Mouse (Mus musculus) thymus, postnatal 10 days (tissue): Measurements from ENCODE around the gene 9530077C05Rik.
"Not testable (repeated sequence)": the region's sequence is repeated elsewhere in the genome, so short reads cannot be mapped to it uniquely, and the experiment has no call there.

Experiments
- DNase-seq, 2 experiments: peaks; one replicate each; pipeline ENCODE4 v3.0.0; 2021; ENCODE audit warnings: low spot score in 2 of 2

Gene 9530077C05Rik

GRCm38 (mm10) chr9:22411002-22411857 is at the start of gene 9530077C05Rik:
Gene 9530077C05Rik (plus strand): TSS chr9:22411513.
- DNase-seq = peak; percentile 95 to 96

DNA sequence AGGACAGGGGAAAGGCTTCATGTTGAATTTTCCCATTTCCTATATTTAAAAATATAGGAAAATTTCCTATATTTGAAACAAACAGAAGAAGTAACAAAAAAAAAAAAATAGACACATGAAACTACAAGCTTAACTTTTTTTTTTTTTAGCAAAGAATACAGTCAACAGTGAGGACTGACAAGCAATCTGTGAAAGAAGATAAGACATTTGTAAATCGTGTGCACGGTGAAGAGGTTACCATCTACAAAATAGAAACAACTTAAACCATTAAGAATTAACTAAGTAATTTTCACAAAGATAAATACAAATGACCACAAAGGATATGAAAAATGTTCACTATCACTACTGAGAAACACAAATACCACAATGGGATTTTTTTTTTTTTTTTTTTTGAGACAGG is 45.1 kb upstream of the 9530077C05Rik start:
- DNase-seq = no peak

- no peak for DNase-seq
Observed at GRCm38 (mm10) chr9:22366621-22367020, 44.7 kb upstream of the 9530077C05Rik start.

- DNase-seq = no peak
Observed at GRCm38 (mm10) chr9:22368030-22368429, 43.3 kb upstream of the 9530077C05Rik start.

- no peak for DNase-seq
Observed at GRCm38 (mm10) chr9:22372760-22373159, 38.6 kb upstream of the 9530077C05Rik start.

GRCm38 (mm10) chr9:22376086-22376485 is 35.2 kb upstream of the 9530077C05Rik start:
- no peak for DNase-seq

DNA sequence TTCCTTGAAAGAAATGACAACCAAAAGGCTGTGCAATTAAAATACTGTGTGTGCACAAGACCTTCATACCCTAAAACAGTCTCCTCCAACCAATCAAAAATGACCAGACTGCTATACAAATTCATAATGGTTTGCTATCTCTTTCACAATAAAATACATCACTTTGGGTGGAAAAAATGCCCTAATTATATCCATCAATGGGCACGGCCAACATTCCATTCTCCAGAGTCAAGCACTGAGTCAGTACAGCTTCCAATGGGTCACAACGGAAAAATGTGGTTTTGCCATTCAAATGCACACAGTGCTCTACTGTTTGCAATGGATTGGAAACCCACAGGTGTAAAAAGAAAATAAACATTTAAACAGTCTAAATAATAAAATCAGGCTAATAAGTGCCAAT is 25.4 kb upstream of the 9530077C05Rik start:
- DNase-seq = no peak

GRCm38 (mm10) chr9:22387901-22388300 is 23.4 kb upstream of the 9530077C05Rik start:
- no peak for DNase-seq

- no peak for DNase-seq
Observed at GRCm38 (mm10) chr9:22388401-22388980, 22.8 kb upstream of the 9530077C05Rik start.

GRCm38 (mm10) chr9:22389021-22389476 is 22.3 kb upstream of the 9530077C05Rik start, which contains the start of gene Anln:
Gene Anln (minus strand): TSS chr9:22389188.
- peak; percentile 91 to 97 for DNase-seq

DNA sequence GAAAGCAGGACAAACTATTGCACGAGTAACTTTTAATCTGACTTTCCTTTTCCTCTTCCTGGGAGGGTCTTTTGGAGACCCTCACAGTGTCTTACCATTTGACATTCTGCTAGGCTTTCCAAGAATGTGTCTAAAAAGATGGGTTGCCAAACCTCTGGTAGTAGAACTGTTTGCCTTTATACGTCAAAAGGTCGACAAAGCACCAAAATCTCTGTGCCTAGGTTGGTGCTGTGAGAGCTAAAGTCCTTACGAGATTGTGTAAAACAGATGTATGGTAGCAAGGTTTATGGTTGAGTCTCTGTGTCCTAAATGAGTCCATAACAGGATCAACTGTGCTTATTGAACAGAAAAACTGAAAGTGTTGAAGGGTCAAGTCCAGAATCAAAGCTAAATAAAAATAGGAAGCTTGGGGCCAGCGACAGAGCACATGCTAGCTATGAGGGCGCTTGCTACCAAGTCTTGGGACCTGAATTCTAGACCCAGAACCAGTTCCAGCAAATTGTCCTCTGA is 21.5 kb upstream of the 9530077C05Rik start:
- no peak for DNase-seq

DNA sequence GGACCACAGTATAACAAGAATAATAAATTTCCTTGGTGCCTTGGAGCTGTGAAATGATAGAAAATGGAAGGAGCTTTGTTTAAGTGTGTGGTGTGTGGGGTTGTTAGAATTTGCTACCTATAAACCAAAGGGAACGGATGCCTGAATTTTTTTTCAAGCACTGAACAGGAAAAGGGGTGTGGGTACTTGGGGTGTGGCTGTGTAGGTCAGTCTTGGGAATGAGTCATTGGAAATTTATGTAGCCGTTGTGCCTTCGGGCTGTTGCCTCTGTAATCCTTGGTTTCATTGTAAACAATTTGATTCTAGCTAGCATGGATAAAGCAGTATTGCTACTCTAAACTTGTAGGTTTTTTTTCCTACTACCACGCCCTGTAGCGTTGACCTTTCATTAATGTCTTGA is 20.9 kb upstream of the 9530077C05Rik start:
- no peak for DNase-seq

GRCm38 (mm10) chr9:22394725-22395124 is 16.6 kb upstream of the 9530077C05Rik start:
- no peak for DNase-seq

DNA sequence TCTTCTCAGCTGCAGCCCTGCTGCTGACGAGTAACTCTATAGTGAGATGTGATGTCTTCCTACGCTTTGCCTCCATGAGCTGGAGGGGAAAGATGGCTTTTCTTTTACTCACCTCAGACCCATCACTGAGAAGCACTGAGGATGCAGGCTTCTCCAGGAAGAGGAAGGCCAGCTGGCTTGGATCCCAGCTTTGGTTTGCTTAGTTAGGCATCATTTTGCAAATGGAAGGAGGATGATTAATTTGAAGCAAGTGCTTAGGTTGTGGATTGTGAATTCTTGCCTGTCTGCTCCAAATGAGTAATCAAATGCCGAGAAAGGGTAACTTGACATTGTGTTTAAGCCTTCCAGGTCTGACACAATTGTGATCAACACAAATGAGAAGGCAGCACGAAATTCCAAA is 12.3 kb upstream of the 9530077C05Rik start:
- DNase-seq = no peak

- no peak for DNase-seq
Observed at GRCm38 (mm10) chr9:22402001-22402400, 9.3 kb upstream of the 9530077C05Rik start.

- no peak for DNase-seq
Observed at GRCm38 (mm10) chr9:22402976-22403375, 8.3 kb upstream of the 9530077C05Rik start.

- DNase-seq = not testable (repeated sequence)
Observed at GRCm38 (mm10) chr9:22403501-22403900, 7.8 kb upstream of the 9530077C05Rik start.

GRCm38 (mm10) chr9:22405414-22405813 is 5.9 kb upstream of the 9530077C05Rik start:
- no peak for DNase-seq

- DNase-seq = not testable (repeated sequence)
Observed at GRCm38 (mm10) chr9:22407633-22408032, 3.7 kb upstream of the 9530077C05Rik start.

- not testable (repeated sequence) for DNase-seq
Observed at GRCm38 (mm10) chr9:22408344-22408743, 3.0 kb upstream of the 9530077C05Rik start.

DNA sequence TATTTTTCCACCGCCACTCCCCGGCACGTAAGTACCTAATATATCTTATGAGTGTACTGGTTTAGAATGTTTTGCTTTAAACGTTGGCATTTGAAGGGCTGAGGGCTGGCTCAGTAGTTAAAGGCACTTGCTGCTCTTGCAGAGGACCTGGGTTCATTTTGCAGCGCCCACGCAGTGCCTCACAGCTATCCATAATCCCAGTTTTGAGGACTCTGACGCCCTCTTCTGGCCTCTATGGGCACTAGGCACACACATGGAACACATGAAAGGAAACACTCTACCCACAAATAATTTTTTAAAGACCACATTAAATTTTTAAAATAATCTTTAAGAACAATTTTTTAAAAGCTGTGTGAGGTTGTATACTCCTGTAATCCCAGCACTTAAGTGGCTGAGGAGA is 1.8 kb upstream of the 9530077C05Rik start:
- DNase-seq = no peak

DNA sequence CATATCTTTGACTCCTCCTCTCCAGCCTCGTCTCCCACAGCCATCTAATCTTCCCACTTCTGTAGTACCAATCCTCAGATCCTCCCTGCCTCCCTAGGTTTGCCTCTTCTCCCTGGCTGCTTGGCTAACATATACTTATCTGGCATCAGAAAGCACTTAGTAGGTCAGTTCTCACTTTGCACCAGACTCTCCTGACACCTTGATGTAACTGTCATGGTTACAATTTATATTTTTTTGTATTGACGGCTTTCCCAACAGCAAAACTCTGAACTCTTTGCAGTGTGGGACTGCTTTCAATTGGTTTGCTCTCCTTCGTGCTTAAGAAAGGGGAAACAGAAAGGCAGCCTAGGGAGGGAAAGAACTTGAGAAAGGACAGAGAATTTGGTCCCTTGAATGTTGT is 4.9 kb downstream of the 9530077C05Rik start:
- no peak for DNase-seq

DNA sequence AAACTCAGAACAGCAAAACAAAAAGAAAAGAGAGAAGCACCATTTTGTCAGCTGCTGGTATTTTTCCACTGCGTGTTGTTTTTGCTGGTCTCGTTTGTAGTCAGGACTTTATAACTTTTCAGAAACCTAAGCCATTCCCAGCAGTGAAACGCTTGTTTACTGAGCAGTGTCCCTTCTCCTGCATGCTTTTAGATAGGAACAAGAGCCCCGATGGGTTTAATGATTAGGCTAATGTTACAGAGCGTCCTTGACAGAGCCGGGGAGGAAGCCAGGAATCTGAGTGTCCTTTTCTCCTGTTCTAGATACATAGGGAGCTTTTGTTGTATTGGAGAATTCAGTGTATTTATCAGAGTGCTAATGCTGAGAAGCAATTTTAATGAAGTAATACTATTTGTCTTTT is 6.2 kb downstream of the 9530077C05Rik start:
- no peak for DNase-seq
